Mouse (Mus musculus) kidney, embryonic 16.5 days (tissue): ENCODE results near the gene Gm4553. TPM values are rescaled to one million over a fixed set of nuclear protein-coding genes. Genes with fewer than 3 reads are reported as not detected.
"Not testable (repeated sequence)": the region's sequence is repeated elsewhere in the genome, so short reads cannot be mapped to it uniquely, and the experiment has no call there.

Experiments used
- ATAC-seq: fragments of 200-750 bp; cut with Nextera tagmentation; 2 replicates; pipeline ENCODE4 v1.8.0; 2017; ENCODE audit warnings: moderate TSS enrichment; ENCODE audit not compliant: low FRiP score, low TSS enrichment
- H3K27ac ChIP-seq: fragments of 300-500 bp; sonication (generic); 2 replicates; pipeline ENCODE4 v1.5.1; 2014; ENCODE audit warnings: low read length
- H3K27me3 ChIP-seq: fragments of 300-500 bp; sonication (generic); 2 replicates; pipeline ENCODE4 v1.6.1; 2014; ENCODE audit warnings: low read length, control low read depth, mixed read lengths; ENCODE audit not compliant: insufficient read depth
- H3K36me3 ChIP-seq: fragments of 300-500 bp; sonication (generic); 2 replicates; pipeline ENCODE4 v1.6.1; 2014; ENCODE audit warnings: low read length, control low read depth, mixed read lengths; ENCODE audit not compliant: insufficient read depth
- H3K4me1 ChIP-seq: fragments of 300-500 bp; sonication (generic); 2 replicates; pipeline ENCODE4 v1.6.1; 2014; ENCODE audit warnings: low read length, control low read depth, mixed read lengths; ENCODE audit not compliant: insufficient read depth
- H3K4me2 ChIP-seq: fragments of 300-500 bp; sonication (generic); replicated peaks from 2 replicates; pipeline ENCODE4 v1.6.1; 2014; ENCODE audit warnings: low read depth, low read length
- H3K4me3 ChIP-seq: fragments of 300-500 bp; sonication (generic); 2 replicates; pipeline ENCODE4 v1.5.1; 2014; ENCODE audit warnings: mild to moderate bottlenecking, low read length
- H3K9ac ChIP-seq: fragments of 300-500 bp; sonication (generic); replicated peaks from 2 replicates; pipeline ENCODE4 v1.6.1; 2014; ENCODE audit warnings: low read length
- H3K9me3 ChIP-seq: fragments of 300-500 bp; sonication (generic); 2 replicates; pipeline ENCODE4 v1.6.1; 2016; ENCODE audit warnings: low read length, control low read depth
- WGBS: fragments of 180-500 bp; shearing (Covaris S2); extraction: QIAGEN DNeasy Blood & Tissue Kit; methylation state at CpG from one replicate; pipeline ENCODE4 v1.1.7; 2014; 5-methylcytosine and 5-hydroxymethylcytosine counted together
- polyA plus RNA-seq: library from polyadenylated mRNA; unstranded; fragments of >200 nt; fragmentation: Nextera tagmentation; extraction: Ambion mirVana; gene quantifications from 2 replicates; pipeline ENCODE4 v1.2.1, GENCODE M21; 2015

Gm4553 gene
- not detected in 2 replicates for polyA plus RNA-seq

- H3K9ac ChIP-seq, H3K4me2 ChIP-seq, H3K27ac ChIP-seq, H3K4me3 ChIP-seq, H3K4me1 ChIP-seq, ATAC-seq, H3K27me3 ChIP-seq, H3K9me3 ChIP-seq, H3K36me3 ChIP-seq: not testable (repeated sequence)
Observed at GRCm38 (mm10) chr7:142165639-142166038, at the start of gene Gm4553. Gene Gm4553 (minus strand): TSS chr7:142165739.

- not testable (repeated sequence) for H3K4me3 ChIP-seq, H3K4me1 ChIP-seq, H3K9ac ChIP-seq, H3K4me2 ChIP-seq, ATAC-seq, H3K36me3 ChIP-seq, H3K9me3 ChIP-seq, H3K27ac ChIP-seq, H3K27me3 ChIP-seq
- 50% methylated on average over 1 of the region's 1 CpGs for WGBS
Observed at GRCm38 (mm10) chr7:142212136-142212535, 46.6 kb upstream of the Gm4553 start.

GRCm38 (mm10) chr7:142211559-142211958 is 46.0 kb upstream of the Gm4553 start, which contains the start of gene Gm7579:
Gene Gm7579 (plus strand): TSS chr7:142211859.
- no peak within 1 kb of the TSS for H3K4me3 ChIP-seq
- no peaks in the 10 kb centered on the region for H3K9me3 ChIP-seq
- no peak within 1 kb of the TSS for H3K27ac ChIP-seq
- H3K4me2 ChIP-seq: no peak within 1 kb of the TSS
- WGBS: 56% methylated on average over 1 of the region's 1 CpGs
- no peaks in the 10 kb centered on the region for H3K27me3 ChIP-seq
- no peak for ATAC-seq
- H3K9ac ChIP-seq: no peak within 1 kb of the TSS
- no peaks in the 10 kb centered on the region for H3K36me3 ChIP-seq
- no peaks in the 10 kb centered on the region for H3K4me1 ChIP-seq

- H3K4me2 ChIP-seq, H3K9ac ChIP-seq, H3K9me3 ChIP-seq, H3K27me3 ChIP-seq, H3K36me3 ChIP-seq, ATAC-seq, H3K4me3 ChIP-seq, H3K4me1 ChIP-seq, H3K27ac ChIP-seq: not testable (repeated sequence)
- 81% methylated on average over 5 of the region's 5 CpGs for WGBS
Observed at GRCm38 (mm10) chr7:142206891-142207290, 41.4 kb upstream of the Gm4553 start.

GRCm38 (mm10) chr7:142205488-142205887 is 39.9 kb upstream of the Gm4553 start:
- no peak overlapping the region for H3K27ac ChIP-seq
- H3K4me3 ChIP-seq: no peak overlapping the region
- H3K4me1 ChIP-seq: no peaks in the 10 kb centered on the region
- H3K4me2 ChIP-seq: no peak overlapping the region
- ATAC-seq: no peak
- H3K9ac ChIP-seq: no peak overlapping the region
- no peaks in the 10 kb centered on the region for H3K36me3 ChIP-seq
- no peaks in the 10 kb centered on the region for H3K9me3 ChIP-seq
- no peaks in the 10 kb centered on the region for H3K27me3 ChIP-seq

- 21% methylated on average over 1 of the region's 1 CpGs for WGBS
- ATAC-seq: no peak
- H3K36me3 ChIP-seq: no peaks in the 10 kb centered on the region
- no peak within 1 kb of the TSS for H3K4me2 ChIP-seq
- no peak within 1 kb of the TSS for H3K27ac ChIP-seq
- no peaks in the 10 kb centered on the region for H3K4me1 ChIP-seq
- no peaks in the 10 kb centered on the region for H3K27me3 ChIP-seq
- H3K9me3 ChIP-seq: no peaks in the 10 kb centered on the region
- H3K9ac ChIP-seq: no peak within 1 kb of the TSS
- no peak within 1 kb of the TSS for H3K4me3 ChIP-seq
Observed at GRCm38 (mm10) chr7:142201064-142201463, 35.5 kb upstream of the Gm4553 start, which contains the start of gene Krtap5-3. Gene Krtap5-3 (plus strand): TSS chr7:142201364.

- no peaks in the 10 kb centered on the region for H3K36me3 ChIP-seq
- peaks cover 2% of the 10 kb centered on the region; the same call in 1 of the 2 replicates for H3K9me3 ChIP-seq
- H3K9ac ChIP-seq: no peak overlapping the region
- no peak overlapping the region for H3K4me3 ChIP-seq
- no peaks in the 10 kb centered on the region for H3K4me1 ChIP-seq
- H3K27me3 ChIP-seq: no peaks in the 10 kb centered on the region
- H3K27ac ChIP-seq: no peak overlapping the region
- no peak overlapping the region for H3K4me2 ChIP-seq
- 82% methylated on average over 2 of the region's 2 CpGs for WGBS
- no peak for ATAC-seq
Observed at GRCm38 (mm10) chr7:142198748-142199147, 33.2 kb upstream of the Gm4553 start.

- no peak within 1 kb of the TSS for H3K9ac ChIP-seq
- peaks cover 2% of the 10 kb centered on the region; the same call in 1 of the 2 replicates for H3K9me3 ChIP-seq
- H3K27me3 ChIP-seq: no peaks in the 10 kb centered on the region
- H3K4me2 ChIP-seq: no peak within 1 kb of the TSS
- no peak within 1 kb of the TSS for H3K4me3 ChIP-seq
- H3K4me1 ChIP-seq: no peaks in the 10 kb centered on the region
- H3K36me3 ChIP-seq: no peaks in the 10 kb centered on the region
- no peak for ATAC-seq
- 43% methylated on average over 2 of the region's 2 CpGs for WGBS
- H3K27ac ChIP-seq: no peak within 1 kb of the TSS
Observed at GRCm38 (mm10) chr7:142190289-142190688, 24.8 kb upstream of the Gm4553 start, which contains the start of gene Gm10153. Gene Gm10153 (minus strand): TSS chr7:142190389.

GRCm38 (mm10) chr7:142188156-142188555 is 22.6 kb upstream of the Gm4553 start:
- Histone ChIP-seq H3K27me3 (no peaks in the 10 kb centered on the region), H3K36me3 (no peaks in the 10 kb centered on the region), H3K4me2 (no peak overlapping the region), H3K4me1 (no peaks in the 10 kb centered on the region), H3K27ac (no peak overlapping the region), H3K9ac (no peak overlapping the region), H3K4me3 (no peak overlapping the region), H3K9me3 (no peaks in the 10 kb centered on the region)
- 71% methylated on average over 2 of the region's 2 CpGs for WGBS
- ATAC-seq: no peak

GRCm38 (mm10) chr7:142181021-142181420 is 15.5 kb upstream of the Gm4553 start:
- Histone ChIP-seq H3K4me2 (no peak overlapping the region), H3K27me3 (no peaks in the 10 kb centered on the region), H3K4me1 (no peaks in the 10 kb centered on the region), H3K4me3 (no peak overlapping the region), H3K36me3 (no peaks in the 10 kb centered on the region), H3K27ac (no peak overlapping the region), H3K9ac (no peak overlapping the region), H3K9me3 (no peaks in the 10 kb centered on the region)
- ATAC-seq: no peak
- WGBS: 53% methylated on average over 1 of the region's 1 CpGs
